Mouse (Mus musculus) G1E (cell line): ENCODE results near the gene Ttc28.

Source experiments
- CTCF ChIP-seq: IDR thresholded peaks from 2 replicates; pipeline ENCODE4 v1.5.1; 2012; ENCODE audit warnings: low read depth, low read length, inconsistent platforms, mixed read lengths
- GATA1 ChIP-seq: IDR thresholded peaks from 2 replicates; pipeline ENCODE4 v1.6.1; 2012; ENCODE audit warnings: borderline replicate concordance, low read length, inconsistent platforms, mixed read lengths
- GATA2 ChIP-seq: IDR thresholded peaks from 2 replicates; pipeline ENCODE4 v1.6.1; 2012; ENCODE audit warnings: low read depth, low read length, inconsistent platforms, borderline replicate concordance
- POLR2AphosphoS5 ChIP-seq: IDR thresholded peaks from 2 replicates; pipeline ENCODE4 v1.6.1; 2012; ENCODE audit warnings: low read depth, low read length, inconsistent platforms; ENCODE audit not compliant: insufficient replicate concordance

DNA sequence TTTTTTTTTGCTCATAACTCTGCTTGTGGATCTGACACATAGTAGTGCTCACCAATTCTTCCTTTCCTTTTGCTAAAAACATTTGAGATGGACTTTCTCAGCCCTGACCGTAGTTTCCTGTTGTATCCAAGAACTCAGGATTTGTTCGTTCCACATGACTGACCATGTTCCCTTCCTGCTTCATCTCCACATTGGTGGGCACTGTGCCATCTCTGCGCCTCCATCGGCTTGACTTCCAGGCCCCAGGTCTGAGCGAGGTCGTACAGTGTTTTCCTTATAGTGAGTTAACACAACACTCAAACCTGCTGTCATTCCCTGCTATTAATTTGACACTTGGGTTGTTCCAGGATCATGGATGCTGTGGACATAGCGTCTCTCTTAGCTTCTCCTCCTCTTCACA, 225.2 kb downstream of the Ttc28 start:
- TF ChIP-seq CTCF (no peak), GATA2 (no peak), GATA1 (no peak), POLR2AphosphoS5 (no peak)
